In the genomic region with DNA sequence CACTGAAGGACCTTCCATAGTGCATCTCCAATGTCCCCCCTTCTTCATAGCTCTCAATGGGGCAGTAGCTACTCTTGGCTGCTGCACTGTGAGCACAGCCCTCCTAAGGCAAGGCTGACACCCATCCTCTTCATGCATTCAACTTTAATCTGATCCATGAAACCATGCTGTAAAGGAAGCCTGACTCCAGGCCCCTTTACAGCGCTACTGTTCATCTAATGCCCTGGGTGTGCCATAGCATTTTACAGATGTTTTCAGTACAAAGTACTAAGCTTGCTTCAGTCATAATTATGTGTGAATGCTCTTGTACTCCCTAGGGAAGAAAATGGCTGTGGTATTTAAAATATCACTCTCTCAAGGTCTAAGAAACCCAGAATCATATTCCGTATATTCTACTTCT, we compare ENCODE assay signal across 34 mouse cellular contexts. TPM values are rescaled to one million over a fixed set of nuclear protein-coding genes. Genes with fewer than 3 reads are reported as not detected.
"Had no signal": no experiment of that assay in that cellular context is flagged by ENCODE, and none has a peak within 500 bp of the region (broad histone marks: within the 10 kb centered on the region; RNA-seq: fewer than 3 reads in every experiment).

No protein-coding gene starts in this region.

- H3K9ac ChIP-seq: heart, embryonic 12.5 days; heart, embryonic 13.5 days; heart, embryonic 15.5 days; hindbrain, embryonic 12.5 days; hindbrain, embryonic 13.5 days; hindbrain, embryonic 14.5 days; hindbrain, embryonic 15.5 days; kidney, embryonic 15.5 days had no signal

- H3K4me3 ChIP-seq: heart, embryonic 10.5 days; heart, embryonic 12.5 days; heart, embryonic 13.5 days; heart, embryonic 15.5 days; hindbrain, embryonic 10.5 days; hindbrain, embryonic 12.5 days; hindbrain, embryonic 13.5 days; hindbrain, embryonic 15.5 days; kidney, embryonic 15.5 days; layer of hippocampus, adult 2 months; left cerebral cortex, adult 2 months had no signal

- ATAC-seq: hindbrain, embryonic 16.5 days; hindbrain, postnatal 0 days; inflammation-experienced regulatory T-cells, adult 6 months had no signal

- H3K36me3 ChIP-seq: heart, embryonic 10.5 days; heart, embryonic 12.5 days; heart, embryonic 13.5 days; heart, embryonic 15.5 days; hindbrain, embryonic 10.5 days; hindbrain, embryonic 12.5 days; hindbrain, embryonic 13.5 days; hindbrain, embryonic 15.5 days; kidney, embryonic 15.5 days had no signal

- H3K4me1 ChIP-seq: heart, embryonic 10.5 days; heart, embryonic 12.5 days; heart, embryonic 13.5 days; heart, embryonic 15.5 days; hindbrain, embryonic 10.5 days; hindbrain, embryonic 12.5 days; hindbrain, embryonic 13.5 days; hindbrain, embryonic 15.5 days; kidney, embryonic 15.5 days had no signal

- H3K27ac ChIP-seq: heart, embryonic 10.5 days; heart, embryonic 13.5 days; heart, embryonic 15.5 days; hindbrain, embryonic 10.5 days; hindbrain, embryonic 12.5 days; hindbrain, embryonic 13.5 days; hindbrain, embryonic 14.5 days; hindbrain, embryonic 15.5 days; hindbrain, postnatal 0 days; kidney, embryonic 15.5 days; kidney, postnatal 0 days; layer of hippocampus, adult 2 months; left cerebral cortex, adult 2 months had no signal

- DNase-seq: heart, postnatal 10 days; heart, postnatal 14 days; heart, postnatal 36 days; heart, postnatal 4 days; kidney, adult 11 months; kidney, adult 18-20 months; kidney, adult 2 months; kidney, adult 8-10 months; kidney, adult 9 months; kidney, postnatal 10 days; kidney, postnatal 14 days; kidney, postnatal 25 days; kidney, postnatal 36 days; kidney, postnatal 4 days; layer of hippocampus, adult 9-11 months; layer of hippocampus, postnatal 36 days had no signal

- H3K27me3 ChIP-seq: heart, embryonic 12.5 days; heart, embryonic 13.5 days; heart, embryonic 15.5 days; hindbrain, embryonic 12.5 days; hindbrain, embryonic 13.5 days; hindbrain, embryonic 15.5 days; kidney, embryonic 15.5 days had no signal

- H3K9me3 ChIP-seq: heart, embryonic 10.5 days; heart, embryonic 13.5 days; heart, embryonic 15.5 days; hindbrain, embryonic 10.5 days; hindbrain, embryonic 12.5 days; hindbrain, embryonic 13.5 days; hindbrain, embryonic 15.5 days; kidney, embryonic 15.5 days had no signal

- H3K4me2 ChIP-seq: heart, embryonic 11.5 days; heart, embryonic 12.5 days; heart, embryonic 13.5 days; heart, embryonic 15.5 days; hindbrain, embryonic 12.5 days; hindbrain, embryonic 13.5 days; hindbrain, embryonic 14.5 days; hindbrain, embryonic 15.5 days; kidney, embryonic 15.5 days had no signal

RNA-seq across cellular contexts. Expression of gene Adcy2, which starts 23.9 kb away (rescaled TPM):
- total RNA-seq: hematopoietic stem cell, adult 5-6 weeks had no signal
- polyA plus RNA-seq: inflammation-experienced regulatory T-cells, adult 6 months had no signal
